Mouse (Mus musculus) forebrain, postnatal 0 days (tissue): ENCODE measurements around the gene Pde4dip. TPM values are rescaled to one million over a fixed set of nuclear protein-coding genes. Genes with fewer than 3 reads are reported as not detected.
A peak's percentile ranks its signal among the peaks of the same experiment; 100 is the strongest.

Source experiments
- ATAC-seq: fragments of 200-750 bp; cut with Nextera tagmentation; 2 replicates; pipeline ENCODE4 v1.8.0; 2017; ENCODE audit warnings: mild to moderate bottlenecking, moderate library complexity
- DNase-seq: peaks from one replicate; pipeline ENCODE4 v3.0.0-alpha.2; 2015
- H3K27ac ChIP-seq: fragments of 300-500 bp; sonication (generic); 2 replicates; pipeline ENCODE4 v1.5.1; 2014; ENCODE audit warnings: low read depth, mild to moderate bottlenecking, antibody characterized with exemption, low read length, moderate library complexity, mixed read lengths
- H3K27me3 ChIP-seq: fragments of 300-500 bp; sonication (generic); 2 replicates; pipeline ENCODE4 v1.6.1; 2014; ENCODE audit warnings: mild to moderate bottlenecking, low read length, mixed read lengths; ENCODE audit not compliant: insufficient read depth
- H3K36me3 ChIP-seq: fragments of 300-500 bp; sonication (generic); 2 replicates; pipeline ENCODE4 v1.6.1; 2014; ENCODE audit warnings: mild to moderate bottlenecking, moderate library complexity; ENCODE audit not compliant: insufficient read depth
- H3K4me1 ChIP-seq: fragments of 300-500 bp; sonication (generic); 2 replicates; pipeline ENCODE4 v1.6.1; 2014; ENCODE audit warnings: antibody characterized with exemption; ENCODE audit not compliant: insufficient read depth
- H3K4me2 ChIP-seq: fragments of 300-500 bp; sonication (generic); 2 replicates; pipeline ENCODE4 v1.6.1; 2014; ENCODE audit warnings: low read depth, mild to moderate bottlenecking, moderate library complexity
- H3K4me3 ChIP-seq: fragments of 300-500 bp; sonication (generic); 2 replicates; pipeline ENCODE4 v1.5.1; 2014; ENCODE audit warnings: low read depth, low read length, mixed read lengths
- H3K9ac ChIP-seq: fragments of 300-500 bp; sonication (generic); 2 replicates; pipeline ENCODE4 v1.6.1; 2014; ENCODE audit warnings: mild to moderate bottlenecking
- H3K9me3 ChIP-seq: fragments of 300-500 bp; sonication (generic); 2 replicates; pipeline ENCODE4 v1.6.1; 2016; ENCODE audit warnings: low read length
- CTCF ChIP-seq: sonication (generic); IDR thresholded peaks from 2 replicates; pipeline ENCODE4 v1.5.1; 2016; ENCODE audit warnings: antibody characterized with exemption, control low read depth, low read depth
- WGBS: fragments of 180-500 bp; shearing (Covaris S2); extraction: QIAGEN DNeasy Blood & Tissue Kit; methylation state at CpG from one replicate; pipeline ENCODE4 v1.1.7; 2014; 5-methylcytosine and 5-hydroxymethylcytosine counted together
- polyA plus RNA-seq: library from polyadenylated mRNA; unstranded; fragments of >200 nt; fragmentation: Nextera tagmentation; extraction: Ambion mirVana; gene quantifications from 2 replicates; pipeline ENCODE4 v1.2.1, GENCODE M21; 2015
- total RNA-seq: library from RNA; depleted of rRNA; stranded (reverse); fragments of >200 nt; gene quantifications from 2 replicates; pipeline ENCODE4 v1.2.3, GENCODE M21; 2014

Gene Pde4dip
- total and polyA plus RNA-seq, 2 experiments from 2014 or later, result 53.1 to 118 TPM

- H3K9ac ChIP-seq, result no peak overlapping the region
- no peaks in the 10 kb centered on the region for H3K27me3 ChIP-seq
- H3K4me1 ChIP-seq, result no peaks in the 10 kb centered on the region
- ATAC-seq (no peak), DNase-seq (no peak)
- no peaks in the 10 kb centered on the region for H3K36me3 ChIP-seq
- no peaks in the 10 kb centered on the region for H3K9me3 ChIP-seq
- H3K4me2 ChIP-seq, result no peak overlapping the region
- no peak overlapping the region for H3K4me3 ChIP-seq
- 53% methylated on average over 11 of the region's 11 CpGs for WGBS
- no peak overlapping the region for H3K27ac ChIP-seq
- TF ChIP-seq CTCF, result no peak
These were observed 44.3 kb upstream of the Pde4dip start for GRCm38 (mm10) chr3:97932771-97933170.

- Histone ChIP-seq H3K9ac (no peak overlapping the region), H3K27ac (no peak overlapping the region), H3K9me3 (no peaks in the 10 kb centered on the region), H3K4me2 (no peak overlapping the region), H3K36me3 (no peaks in the 10 kb centered on the region), H3K27me3 (no peaks in the 10 kb centered on the region), H3K4me3 (no peak overlapping the region), H3K4me1 (no peaks in the 10 kb centered on the region)
- 33% methylated on average over 10 of the region's 10 CpGs for WGBS
- no peak for TF ChIP-seq CTCF
- DNase-seq, result no peak
- no peak for ATAC-seq
These were observed 43.6 kb upstream of the Pde4dip start for GRCm38 (mm10) chr3:97932131-97932530.

GRCm38 (mm10) chr3:97931310-97931885 is 42.9 kb upstream of the Pde4dip start:
- TF ChIP-seq CTCF, result no peak
- H3K4me3 ChIP-seq, result no peak overlapping the region
- H3K9ac ChIP-seq, result no peak overlapping the region
- no peaks in the 10 kb centered on the region for H3K36me3 ChIP-seq
- no peak overlapping the region for H3K4me2 ChIP-seq
- H3K27me3 ChIP-seq, result no peaks in the 10 kb centered on the region
- no peak overlapping the region for H3K27ac ChIP-seq
- no peaks in the 10 kb centered on the region for H3K9me3 ChIP-seq
- DNase-seq, result no peak
- WGBS, result 63% methylated on average over 7 of the region's 7 CpGs
- no peaks in the 10 kb centered on the region for H3K4me1 ChIP-seq
- ATAC-seq, result peak; percentile 42

GRCm38 (mm10) chr3:97930787-97931158 is 42.3 kb upstream of the Pde4dip start:
- DNase-seq (no peak), ATAC-seq (no peak)
- 76% methylated on average over 8 of the region's 8 CpGs for WGBS
- Histone ChIP-seq H3K4me3 (no peak overlapping the region), H3K4me2 (no peak overlapping the region), H3K36me3 (no peaks in the 10 kb centered on the region), H3K4me1 (no peaks in the 10 kb centered on the region), H3K9ac (no peak overlapping the region), H3K27ac (no peak overlapping the region), H3K27me3 (no peaks in the 10 kb centered on the region), H3K9me3 (no peaks in the 10 kb centered on the region)
- TF ChIP-seq CTCF, result no peak

GRCm38 (mm10) chr3:97930141-97930786 is 41.8 kb upstream of the Pde4dip start:
- DNase-seq, result no peak
- WGBS, result 69% methylated on average over 12 of the region's 12 CpGs
- ATAC-seq, result no peak
- TF ChIP-seq CTCF, result peak; percentile 37; the same call in 1 of the 2 replicates
- H3K4me2 ChIP-seq, result no peak overlapping the region
- no peak overlapping the region for H3K27ac ChIP-seq
- H3K27me3 ChIP-seq, result no peaks in the 10 kb centered on the region
- no peaks in the 10 kb centered on the region for H3K36me3 ChIP-seq
- no peaks in the 10 kb centered on the region for H3K9me3 ChIP-seq
- no peak overlapping the region for H3K4me3 ChIP-seq
- no peaks in the 10 kb centered on the region for H3K4me1 ChIP-seq
- no peak overlapping the region for H3K9ac ChIP-seq

GRCm38 (mm10) chr3:97928968-97929858 is 40.7 kb upstream of the Pde4dip start:
- peak; percentile 88 for TF ChIP-seq CTCF
- no peaks in the 10 kb centered on the region for H3K27me3 ChIP-seq
- WGBS, result 57% methylated on average over 9 of the region's 9 CpGs
- H3K4me3 ChIP-seq, result no peak overlapping the region
- ATAC-seq, result peak; percentile 87
- no peak overlapping the region for H3K4me2 ChIP-seq
- no peaks in the 10 kb centered on the region for H3K4me1 ChIP-seq
- 0 out of 2 replicates have a peak, but pooled peaks cover 1% of the 10 kb centered on the region for H3K36me3 ChIP-seq
- no peaks in the 10 kb centered on the region for H3K9me3 ChIP-seq
- no peak overlapping the region for H3K9ac ChIP-seq
- H3K27ac ChIP-seq, result no peak overlapping the region
- peak; percentile 92 for DNase-seq

- ATAC-seq (no peak), DNase-seq (no peak)
- no peaks in the 10 kb centered on the region for H3K27me3 ChIP-seq
- H3K4me1 ChIP-seq, result no peaks in the 10 kb centered on the region
- H3K9me3 ChIP-seq, result no peaks in the 10 kb centered on the region
- H3K27ac ChIP-seq, result no peak overlapping the region
- TF ChIP-seq CTCF, result no peak
- no peak overlapping the region for H3K4me3 ChIP-seq
- no peak overlapping the region for H3K4me2 ChIP-seq
- 0 out of 2 replicates have a peak, but pooled peaks cover 11% of the 10 kb centered on the region for H3K36me3 ChIP-seq
- 85% methylated on average over 4 of the region's 4 CpGs for WGBS
- no peak overlapping the region for H3K9ac ChIP-seq
These were observed 38.8 kb upstream of the Pde4dip start for GRCm38 (mm10) chr3:97927322-97927721.
